Mouse (Mus musculus) spleen, postnatal 36 days (tissue): ENCODE data around the gene Gm5136.

ENCODE experiments used
- DNase-seq, 2 experiments: peaks; one replicate each; pipeline ENCODE4 v3.0.0; 2022; ENCODE audit warnings: low spot score in 2 of 2, mixed read lengths in 1 of 2

Gene Gm5136

GRCm38 (mm10) chr10:108699946-108700345 is at the start of gene Gm5136:
Gene Gm5136, minus strand, starts transcription at chr10:108700160.
- no peak for DNase-seq

- DNase-seq = no peak
Measured at GRCm38 (mm10) chr10:108743759-108744158, 43.8 kb upstream of the Gm5136 start.

GRCm38 (mm10) chr10:108733982-108734381 is 34.0 kb upstream of the Gm5136 start:
- no peak for DNase-seq

GRCm38 (mm10) chr10:108728961-108729360 is 29.0 kb upstream of the Gm5136 start:
- DNase-seq = no peak

GRCm38 (mm10) chr10:108726391-108726790 is 26.4 kb upstream of the Gm5136 start:
- DNase-seq = no peak

GRCm38 (mm10) chr10:108724878-108725277 is 24.9 kb upstream of the Gm5136 start:
- no peak for DNase-seq

GRCm38 (mm10) chr10:108710514-108710913 is 10.6 kb upstream of the Gm5136 start:
- no peak for DNase-seq

- no peak for DNase-seq
Measured at GRCm38 (mm10) chr10:108705658-108706057, 5.7 kb upstream of the Gm5136 start.

- no peak for DNase-seq
Measured at GRCm38 (mm10) chr10:108701361-108702128, 1.6 kb upstream of the Gm5136 start.

GRCm38 (mm10) chr10:108697062-108697461 is 2.9 kb downstream of the Gm5136 start:
- no peak for DNase-seq

- DNase-seq = no peak
Measured at GRCm38 (mm10) chr10:108690954-108691353, 9.0 kb downstream of the Gm5136 start.

- DNase-seq = no peak
Measured at GRCm38 (mm10) chr10:108686696-108687095, 13.3 kb downstream of the Gm5136 start.

- DNase-seq = no peak
Measured at GRCm38 (mm10) chr10:108679675-108680390, 20.1 kb downstream of the Gm5136 start.

- DNase-seq = no peak
Measured at GRCm38 (mm10) chr10:108677053-108677452, 22.9 kb downstream of the Gm5136 start.

GRCm38 (mm10) chr10:108668944-108669343 is 31.0 kb downstream of the Gm5136 start:
- no peak for DNase-seq

- DNase-seq = no peak
Measured at GRCm38 (mm10) chr10:108660295-108660694, 39.7 kb downstream of the Gm5136 start.

GRCm38 (mm10) chr10:108658300-108658699 is 41.7 kb downstream of the Gm5136 start:
- DNase-seq = no peak

- DNase-seq = no peak
Measured at GRCm38 (mm10) chr10:108657669-108658068, 42.3 kb downstream of the Gm5136 start.

GRCm38 (mm10) chr10:108656898-108657297 is 43.1 kb downstream of the Gm5136 start:
- DNase-seq = no peak

GRCm38 (mm10) chr10:108655074-108655473 is 44.9 kb downstream of the Gm5136 start:
- no peak for DNase-seq

- no peak for DNase-seq
Measured at GRCm38 (mm10) chr10:108652831-108653230, 47.1 kb downstream of the Gm5136 start.

- DNase-seq = no peak
Measured at GRCm38 (mm10) chr10:108652066-108652465, 47.9 kb downstream of the Gm5136 start.

GRCm38 (mm10) chr10:108649174-108649573 is 50.8 kb downstream of the Gm5136 start:
- no peak for DNase-seq
